Mouse (Mus musculus) kidney, postnatal 25 days (tissue): Measurements from ENCODE around the gene Stox2.

ENCODE experiments used
- DNase-seq, 2 experiments: peaks; one replicate each; pipeline ENCODE4 v3.0.0; 2021; ENCODE audit warnings: mixed read lengths in 2 of 2

Gene Stox2

GRCm38 (mm10) chr8:47351914-47352701, 94.1 kb downstream of the Stox2 start:
- peak; percentile 72 to 77 for DNase-seq

DNA sequence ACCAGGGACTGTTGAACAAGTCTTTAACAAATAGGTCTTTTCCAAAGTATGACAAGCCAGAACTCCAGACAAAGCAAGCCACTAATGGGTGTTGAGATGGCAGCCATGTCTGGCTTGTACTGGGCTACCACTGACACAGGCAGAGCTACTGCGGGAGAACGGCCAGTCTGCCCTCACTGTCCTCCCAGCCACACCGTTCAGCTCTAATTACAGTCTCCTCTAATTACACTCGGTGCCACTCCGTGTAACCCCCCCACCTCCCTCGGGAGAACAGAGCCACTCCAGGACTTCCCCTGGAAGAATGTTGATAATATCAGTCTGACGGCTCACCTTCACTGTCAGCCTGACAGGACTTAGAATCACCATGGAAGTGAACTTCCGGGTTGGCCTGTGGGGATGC, 97.1 kb downstream of the Stox2 start:
- no peak for DNase-seq

DNA sequence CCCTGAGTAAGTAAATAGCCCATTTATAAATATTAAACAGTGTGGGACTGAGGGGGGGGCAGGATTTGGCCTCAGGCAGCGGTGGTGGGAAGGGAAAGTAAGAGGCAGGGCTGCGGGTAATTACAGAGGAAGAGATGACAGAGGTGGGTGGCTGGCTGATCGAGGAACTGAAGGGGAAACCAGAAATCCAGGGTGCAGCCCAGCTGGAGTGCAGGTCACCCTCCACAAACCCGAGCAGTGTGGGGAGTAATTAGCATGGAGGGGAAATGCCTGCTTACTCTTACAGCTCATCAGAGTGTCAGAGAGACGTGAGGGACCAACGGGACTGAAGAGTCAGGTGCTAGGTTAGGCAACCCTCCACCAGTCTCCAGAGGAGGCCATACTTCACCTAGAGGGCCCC, 98.4 kb downstream of the Stox2 start:
- peak in 1 of 2 experiments; percentile 26 for DNase-seq

- DNase-seq, result no peak
Observed at GRCm38 (mm10) chr8:47345772-47346103, 100.4 kb downstream of the Stox2 start.

- peak in 1 of 2 experiments; percentile 49 for DNase-seq
Observed at GRCm38 (mm10) chr8:47345085-47345771, 100.9 kb downstream of the Stox2 start.

DNA sequence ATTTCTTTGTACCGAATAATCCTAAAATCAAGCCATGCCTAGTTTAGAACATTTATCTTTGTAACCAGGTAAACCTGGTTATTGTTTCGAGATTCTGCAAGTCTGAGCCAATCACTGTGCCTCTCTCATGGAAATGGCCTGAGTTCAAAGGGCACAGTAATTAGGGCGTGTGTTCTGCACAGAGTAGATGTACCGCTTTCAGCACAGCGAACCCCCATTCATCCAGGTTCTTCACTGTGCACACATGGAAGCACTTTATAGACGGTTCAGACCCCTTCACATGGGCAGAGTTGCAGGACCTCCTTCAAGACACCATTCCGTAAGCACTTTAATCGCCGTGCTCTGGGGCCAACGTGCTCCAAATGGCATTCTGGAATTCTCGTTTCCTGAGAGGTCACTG, 104.7 kb downstream of the Stox2 start:
- DNase-seq, result no peak

GRCm38 (mm10) chr8:47338691-47339323, 107.4 kb downstream of the Stox2 start:
- no peak for DNase-seq

GRCm38 (mm10) chr8:47336433-47336832, 109.7 kb downstream of the Stox2 start:
- no peak for DNase-seq

DNA sequence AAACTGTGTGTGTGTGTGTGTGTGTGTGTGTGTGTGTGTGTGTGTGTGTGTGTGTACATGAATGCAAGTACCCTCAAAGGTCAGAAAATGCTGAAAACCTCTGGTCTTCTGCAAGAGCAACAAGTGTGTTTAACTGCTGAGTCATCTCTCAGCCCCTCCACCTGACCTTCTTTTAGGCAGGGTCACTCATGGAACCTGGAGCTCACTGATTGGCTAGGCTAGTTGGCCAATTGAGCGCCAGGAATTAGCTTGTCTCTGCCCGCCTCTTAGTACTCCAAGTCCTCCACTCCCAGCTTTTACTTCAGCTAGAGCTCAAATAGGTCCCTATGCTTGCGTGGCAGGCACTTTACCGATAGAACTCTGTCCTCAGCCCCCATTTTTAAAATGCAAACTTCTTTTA, 110.2 kb downstream of the Stox2 start:
- DNase-seq, result no peak

DNA sequence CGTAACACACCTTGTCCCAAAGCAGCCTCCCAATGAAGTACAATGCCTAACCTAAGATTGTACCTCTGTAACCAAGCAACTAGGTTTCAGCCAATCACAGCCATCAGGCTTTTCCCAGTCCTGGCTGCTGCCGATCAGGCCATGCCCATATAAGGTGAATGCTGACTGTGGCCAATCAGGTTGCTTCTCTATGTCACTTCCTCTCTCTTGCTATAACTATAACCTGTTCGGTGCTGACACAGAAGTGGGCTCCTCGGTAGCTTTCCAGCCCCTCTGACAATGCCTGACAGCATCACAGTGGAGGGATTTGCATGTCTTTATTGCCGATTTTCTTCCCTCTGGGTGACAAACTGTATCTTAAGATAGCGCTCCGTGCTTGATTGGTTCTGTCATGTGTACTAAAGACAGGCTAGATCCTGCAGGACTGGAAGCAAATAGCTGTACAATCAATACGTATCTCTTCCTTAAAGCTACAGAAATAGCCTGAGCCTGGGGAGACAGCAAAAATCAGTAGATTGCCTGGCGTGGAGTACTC, 111.9 kb downstream of the Stox2 start:
- peak; percentile 20 to 72 for DNase-seq

DNA sequence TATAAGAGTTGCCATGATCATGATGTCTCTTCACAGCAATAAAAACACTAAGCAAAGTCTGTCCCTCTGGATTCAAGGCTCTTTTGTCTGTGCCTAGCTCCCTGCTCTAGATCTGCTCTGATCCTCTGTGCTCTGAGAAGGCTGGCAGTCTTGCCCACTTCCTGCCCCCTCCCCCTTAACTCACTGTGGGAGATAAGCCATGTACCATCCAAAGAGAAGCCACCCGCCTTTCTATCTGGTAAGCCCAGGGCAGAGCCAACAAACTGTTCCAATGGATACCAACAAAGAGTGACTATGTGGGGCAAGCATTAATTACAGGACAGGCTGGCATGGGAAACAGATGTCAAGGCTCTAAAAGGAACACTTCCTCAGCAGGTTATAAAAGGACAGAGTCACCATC, 113.2 kb downstream of the Stox2 start:
- no peak for DNase-seq

- no peak for DNase-seq
Observed at GRCm38 (mm10) chr8:47330982-47331381, 115.2 kb downstream of the Stox2 start.

DNA sequence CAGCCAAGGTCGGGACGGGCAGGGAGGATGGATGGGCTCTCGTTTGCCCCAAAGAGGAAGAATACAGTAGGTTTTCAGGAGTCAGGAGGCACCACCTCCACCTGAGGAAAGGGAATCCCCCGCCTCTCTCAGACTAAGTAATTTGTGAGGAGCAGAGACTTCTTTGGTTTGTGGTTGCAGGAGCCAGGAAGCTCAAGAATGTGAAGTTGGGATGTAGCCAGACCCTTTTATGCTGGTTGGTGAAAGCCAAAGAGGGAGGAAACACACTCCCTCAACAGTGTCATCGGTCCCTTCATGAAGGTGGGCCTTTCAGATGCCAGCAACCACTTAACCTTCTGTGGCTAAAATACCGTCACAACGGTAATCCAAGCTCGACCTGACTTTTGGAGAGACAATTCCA, 119.8 kb downstream of the Stox2 start:
- no peak for DNase-seq

- DNase-seq, result no peak
Observed at GRCm38 (mm10) chr8:47324117-47324820, 121.9 kb downstream of the Stox2 start.

DNA sequence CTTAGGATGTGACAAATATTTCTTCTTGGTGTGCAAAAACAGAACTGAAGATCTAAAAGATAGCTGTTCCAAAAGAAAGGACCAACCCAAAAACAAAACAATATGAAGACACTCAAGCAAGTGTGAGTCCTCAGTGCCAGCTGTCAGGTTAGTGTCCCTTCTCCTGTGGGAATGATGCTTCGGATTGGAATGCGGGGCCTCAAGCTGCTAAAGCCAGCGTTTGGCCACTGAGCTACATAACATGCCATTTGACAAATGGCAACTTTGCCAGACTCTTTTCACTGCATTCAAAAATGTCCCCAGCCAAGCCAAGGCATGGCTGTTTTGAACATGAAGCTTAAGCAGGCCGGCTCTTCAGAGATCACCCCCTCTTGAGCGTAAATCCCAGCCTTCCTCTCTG, 124.9 kb downstream of the Stox2 start:
- DNase-seq, result no peak

DNA sequence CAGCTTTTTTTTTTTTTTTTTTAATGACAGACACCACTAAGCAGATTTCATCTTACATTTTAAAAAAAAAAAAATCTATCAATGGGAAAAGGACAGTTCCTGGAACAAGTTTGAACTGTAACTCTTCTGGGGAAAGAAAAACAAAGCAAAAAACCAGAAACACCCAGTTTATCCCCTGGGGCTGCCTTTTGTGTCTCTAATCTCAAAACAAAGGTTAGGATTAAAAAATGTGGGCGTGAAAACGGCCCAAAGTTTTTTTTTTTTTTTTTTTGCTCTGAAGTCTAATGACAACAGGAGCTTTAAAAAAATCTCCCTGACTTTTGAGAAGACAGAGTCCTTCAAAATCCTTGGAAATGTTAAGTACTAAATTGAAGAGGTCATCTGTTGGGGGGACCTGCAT, 125.5 kb downstream of the Stox2 start:
- no peak for DNase-seq

DNA sequence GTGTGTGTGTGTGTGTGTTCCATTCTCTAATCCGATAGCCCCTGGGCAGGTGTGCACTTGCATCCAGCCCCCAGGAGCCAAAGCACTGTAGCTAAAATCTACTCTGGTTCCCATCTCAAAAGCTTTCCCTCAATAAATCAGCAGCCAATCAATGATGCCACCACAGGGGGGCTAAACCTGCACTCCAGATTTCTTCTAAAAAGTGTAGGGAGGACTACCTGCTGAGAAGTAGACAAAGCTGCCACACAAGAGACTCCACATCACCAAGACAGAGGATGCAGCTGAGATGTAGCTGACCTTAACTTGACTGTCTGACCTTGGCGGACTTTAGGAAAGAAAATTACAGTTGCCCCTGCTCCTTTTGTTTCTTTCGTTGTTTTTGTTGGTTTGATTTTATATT, 127.7 kb downstream of the Stox2 start:
- DNase-seq, result no peak

- DNase-seq, result no peak
Observed at GRCm38 (mm10) chr8:47308176-47308575, 138.0 kb downstream of the Stox2 start.

GRCm38 (mm10) chr8:47306372-47306771, 139.8 kb downstream of the Stox2 start:
- no peak for DNase-seq

DNA sequence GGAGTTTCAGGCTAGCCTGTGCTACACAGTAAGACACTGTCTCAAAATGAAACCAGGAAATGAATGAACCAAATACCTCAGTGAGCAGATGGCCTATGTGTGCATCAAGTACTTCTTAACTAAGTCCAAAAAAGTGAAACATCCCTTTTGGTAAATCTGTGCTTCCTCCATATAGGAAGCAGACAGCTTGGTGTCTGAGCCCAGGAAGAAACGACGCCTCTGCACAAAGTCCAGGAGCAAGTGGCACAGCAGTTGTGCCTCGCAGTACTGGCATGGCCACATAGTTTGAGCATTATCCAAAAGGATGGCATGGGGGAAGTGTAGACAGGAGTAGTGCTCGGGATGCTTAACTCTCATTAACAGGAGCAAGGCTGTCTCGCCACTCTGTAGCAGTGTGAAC, 140.3 kb downstream of the Stox2 start:
- no peak for DNase-seq

GRCm38 (mm10) chr8:47298460-47298859, 147.7 kb downstream of the Stox2 start:
- no peak for DNase-seq

DNA sequence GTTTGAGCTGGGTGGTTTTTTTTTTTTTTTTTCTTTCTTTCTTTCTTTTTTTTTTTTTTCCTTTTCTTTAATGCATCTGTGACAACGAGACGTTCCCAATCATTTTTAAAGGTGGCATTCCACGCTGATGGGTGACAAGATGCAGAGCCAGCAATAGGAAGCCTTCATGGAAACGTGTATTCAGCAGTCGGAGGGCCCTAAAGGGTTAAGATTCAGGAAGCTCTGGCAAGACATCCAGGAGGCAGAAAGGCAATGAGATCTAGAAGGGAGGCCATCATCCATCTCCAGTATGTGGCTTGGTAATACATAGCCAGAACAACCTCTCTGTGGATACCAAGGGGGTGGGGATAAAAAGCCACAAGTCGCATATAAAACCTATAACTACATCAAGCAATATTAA, 156.5 kb downstream of the Stox2 start:
- DNase-seq, result no peak

DNA sequence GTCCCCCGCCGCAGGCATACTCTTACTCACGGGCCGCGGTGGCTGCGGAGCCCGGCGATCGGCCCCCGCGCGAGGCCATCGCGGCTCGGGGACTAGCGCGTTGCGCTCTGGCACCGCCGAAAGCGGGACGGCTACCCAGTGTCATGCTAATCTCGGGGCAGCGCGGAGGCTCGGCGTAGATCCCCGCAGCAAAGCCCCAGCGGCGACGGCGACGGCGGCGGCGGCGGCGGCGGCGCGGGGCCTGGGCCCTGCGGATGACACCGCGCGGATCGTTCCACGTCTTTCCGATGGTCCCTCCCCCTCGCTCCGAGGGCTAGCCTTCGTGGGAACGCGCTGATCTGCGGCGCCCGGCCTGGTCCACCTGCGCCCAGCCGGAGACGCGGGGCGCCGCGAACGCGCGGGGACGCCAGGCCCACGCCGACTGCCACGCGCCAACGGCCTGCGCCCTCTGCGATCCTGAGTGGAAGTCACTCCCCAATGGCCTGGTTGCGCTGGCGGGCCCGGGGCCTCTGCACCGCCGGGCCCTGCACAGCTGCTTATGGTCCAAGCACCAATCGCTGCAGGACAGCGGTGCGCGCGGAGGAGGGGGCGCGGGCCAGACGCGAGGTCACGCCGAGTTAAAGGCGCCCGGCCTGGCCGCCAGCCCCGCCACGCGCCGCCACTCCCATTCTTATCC, 157.2 kb downstream of the Stox2 start:
- peak; percentile 54 to 72 for DNase-seq
